Mouse (Mus musculus) heart, adult 18-20 months (tissue): ENCODE data around the gene Ostm1. TPM values are rescaled to one million over a fixed set of nuclear protein-coding genes. Genes with fewer than 3 reads are reported as not detected.

Experiments
- DNase-seq, 2 experiments: peaks; one replicate each; pipeline ENCODE4 v3.0.0; 2021 to 2022; ENCODE audit warnings: mixed read lengths in 1 of 2
- long read RNA-seq, 2 experiments: library from polyadenylated mRNA; stranded (forward); transcript quantifications; one replicate each; pipeline ENCODE4 v2.0.0; 2021
- total RNA-seq, 2 experiments: library from RNA; stranded (reverse); gene quantifications; 2 replicates each; pipeline ENCODE4 v1.2.3; 2021

The Ostm1 gene
- total RNA-seq: 10 to 100 TPM; 21.2 to 22.7 TPM
- long read RNA-seq, experiment 1, transcript Ostm1-201 (6 exons, 3,006 nt): major isoform, 31 of 33 reads
- long read RNA-seq, experiment 1, partial matches to known transcripts: 0 of 33 reads
- long read RNA-seq, experiment 1, other reads (novel, unspliced or antisense): 2 of 33 reads
- long read RNA-seq, experiment 2, transcript Ostm1-201 (6 exons, 3,006 nt): major isoform, 11 of 11 reads
- long read RNA-seq, experiment 2, partial matches to known transcripts: 0 of 11 reads
- long read RNA-seq, experiment 2, other reads (novel, unspliced or antisense): 0 of 11 reads

DNA sequence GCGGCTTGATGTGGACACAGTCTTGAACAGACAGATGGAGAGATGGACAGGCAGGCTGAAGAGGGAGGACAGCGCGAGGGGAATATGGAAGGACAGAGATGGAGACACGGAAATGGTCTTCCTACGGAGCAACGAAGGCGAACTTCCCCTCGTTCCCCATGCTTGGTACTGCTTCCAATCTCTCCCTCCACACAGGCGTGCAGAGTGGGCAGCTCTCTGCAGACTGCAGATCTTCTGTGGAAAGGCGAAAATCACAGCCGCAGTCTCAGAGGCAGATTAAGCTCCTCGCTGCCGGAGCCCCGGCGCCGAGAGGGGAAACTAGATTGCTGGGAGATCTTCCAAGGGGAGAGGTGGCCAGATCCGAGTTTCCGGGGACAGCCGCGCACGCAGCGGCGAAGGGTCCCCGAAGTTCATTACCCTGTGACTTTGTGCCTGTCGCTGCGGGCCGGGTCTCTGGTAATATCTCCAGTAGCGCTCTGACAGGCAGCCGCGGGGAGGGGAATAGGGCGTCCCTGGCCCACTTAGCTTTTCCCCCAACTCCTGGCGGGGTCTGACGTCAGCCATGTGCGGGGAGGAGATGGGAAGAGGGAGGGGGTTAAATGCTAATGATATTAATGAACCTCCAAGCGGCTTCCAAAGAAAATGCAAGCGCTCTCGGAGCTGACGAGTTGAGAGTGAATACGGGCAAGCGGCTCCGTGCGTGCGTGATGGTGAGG lies at the start of gene Ostm1, which contains the start of gene Nr2e1:
Gene Ostm1 (plus strand): TSS at position 666 of the 716 bp plus-strand sequence.
Gene Nr2e1 (minus strand): TSS at position 476 of the 716 bp plus-strand sequence.
- DNase-seq: peak in 1 of 2 experiments; percentile 55

DNA sequence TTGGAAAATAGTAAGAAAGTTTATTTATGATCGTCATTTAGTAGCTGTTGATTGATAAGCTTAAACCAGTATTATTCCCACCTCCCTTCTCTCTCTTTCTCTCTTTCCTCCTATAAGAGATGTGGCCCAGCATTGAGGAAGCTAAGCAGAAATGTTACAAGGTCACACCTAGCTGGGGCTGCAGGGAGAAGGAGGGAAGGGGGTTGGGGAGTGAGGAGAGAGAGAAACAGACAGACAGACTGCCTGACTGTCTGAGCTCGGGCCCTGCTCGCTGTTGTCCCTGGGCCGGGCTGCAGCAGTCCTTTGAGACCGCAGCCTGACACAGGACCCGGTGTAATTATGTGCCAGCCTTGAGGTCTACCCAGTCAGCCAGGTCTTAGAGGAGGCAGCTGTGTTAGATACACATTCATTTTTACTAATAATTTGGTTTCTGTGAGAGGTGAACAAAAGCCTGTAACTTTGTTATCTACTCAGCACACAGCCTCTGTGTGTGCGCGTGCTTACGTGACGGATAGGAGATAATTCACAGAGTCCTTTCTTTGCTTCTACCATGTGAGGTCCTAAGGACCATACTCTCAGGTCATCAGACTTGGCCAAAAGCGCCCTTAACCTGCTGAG lies 49.7 kb upstream of the Ostm1 start:
- DNase-seq: no peak

DNA sequence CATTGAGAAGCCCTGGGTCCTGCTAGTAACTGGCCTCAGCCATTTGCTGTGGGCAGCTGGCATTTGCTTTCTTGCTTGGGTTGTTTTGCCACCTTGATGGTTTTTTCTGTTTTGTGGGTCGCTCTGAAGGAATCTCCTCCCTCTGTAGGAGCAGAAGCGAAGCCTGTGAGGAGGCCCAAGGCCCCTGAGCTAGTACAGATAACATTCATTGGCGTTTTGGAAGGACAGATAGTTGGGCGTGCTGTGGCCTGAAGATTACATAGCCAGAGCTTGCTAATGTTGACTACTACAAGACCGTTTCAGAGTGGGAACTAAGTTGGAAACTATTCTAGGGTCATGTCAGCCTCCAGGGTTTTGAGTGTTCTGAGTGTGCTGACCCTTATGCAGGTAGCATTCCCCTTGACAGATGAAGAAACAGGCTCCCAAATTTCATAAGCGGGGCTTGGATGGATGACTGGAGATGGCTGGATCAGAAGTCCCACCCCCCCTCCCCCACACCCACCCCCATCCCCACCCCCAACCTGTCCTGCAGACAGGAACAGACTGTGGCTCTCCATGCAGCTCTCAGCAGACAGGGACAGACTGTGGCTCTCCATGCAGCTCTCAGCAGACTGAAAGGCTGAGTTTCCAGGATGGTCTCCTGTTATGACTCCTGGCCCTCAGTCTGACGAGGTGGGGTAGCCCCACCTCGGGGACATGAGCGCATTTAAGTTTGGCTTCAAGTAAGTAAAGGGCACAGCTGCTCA lies 45.9 kb upstream of the Ostm1 start:
- DNase-seq: no peak

DNA sequence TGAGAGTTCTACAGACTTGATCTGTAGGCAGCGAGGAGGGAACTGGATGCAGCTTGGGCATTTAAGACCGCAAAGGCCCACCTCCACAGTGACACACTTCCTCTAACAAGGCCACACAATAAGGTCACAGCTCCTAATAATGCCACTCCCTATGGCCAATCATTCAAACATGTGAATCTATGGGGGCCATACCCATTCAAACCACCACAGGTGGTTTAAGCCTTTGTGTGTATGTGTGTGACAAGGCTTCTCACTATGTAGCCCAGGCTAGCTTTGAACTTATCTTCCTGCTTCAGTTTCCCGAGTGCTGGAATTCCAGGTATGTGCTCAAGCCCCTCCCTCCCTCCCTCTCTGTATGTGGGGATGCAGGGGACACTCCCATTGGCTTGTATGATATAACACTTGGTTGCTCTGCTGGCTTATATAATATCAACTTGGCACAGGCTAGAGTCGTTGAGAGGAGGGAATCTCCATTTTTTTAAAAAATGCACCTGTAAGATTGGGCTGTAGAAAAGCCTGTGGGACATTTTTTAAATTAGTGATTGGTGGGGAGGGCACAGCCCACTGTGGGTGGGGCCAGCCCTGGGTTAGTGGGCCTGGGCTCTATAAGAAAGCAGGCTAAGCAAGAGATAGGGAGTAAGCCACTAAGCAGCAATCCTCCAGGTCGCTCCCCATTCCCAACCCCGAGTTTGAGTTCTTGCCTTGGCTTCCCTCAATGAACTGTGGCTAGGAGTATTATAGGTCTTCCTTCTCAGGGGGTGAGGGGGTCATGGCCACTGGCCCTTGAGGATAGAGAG lies 37.7 kb upstream of the Ostm1 start:
- DNase-seq: no peak

DNA sequence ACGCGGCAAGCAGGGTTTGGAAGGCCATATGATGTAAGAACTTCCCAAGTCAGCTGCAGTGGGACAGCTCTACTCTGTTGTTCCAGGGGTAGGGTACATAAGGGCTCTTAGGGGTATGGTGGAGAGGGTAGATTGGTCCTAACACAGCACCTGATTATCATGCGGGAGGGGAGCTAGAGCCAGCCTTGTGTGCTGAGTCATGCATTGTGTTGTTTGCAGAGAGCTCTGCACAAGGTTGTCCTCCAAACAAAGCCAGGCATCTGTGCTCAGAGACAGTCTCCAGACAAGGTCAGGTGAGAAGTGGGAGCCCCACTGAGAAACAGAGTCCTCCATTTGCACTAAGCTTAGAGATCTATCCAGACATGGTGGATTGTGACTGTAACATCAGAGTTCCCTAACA lies 37.1 kb upstream of the Ostm1 start:
- DNase-seq: no peak

DNA sequence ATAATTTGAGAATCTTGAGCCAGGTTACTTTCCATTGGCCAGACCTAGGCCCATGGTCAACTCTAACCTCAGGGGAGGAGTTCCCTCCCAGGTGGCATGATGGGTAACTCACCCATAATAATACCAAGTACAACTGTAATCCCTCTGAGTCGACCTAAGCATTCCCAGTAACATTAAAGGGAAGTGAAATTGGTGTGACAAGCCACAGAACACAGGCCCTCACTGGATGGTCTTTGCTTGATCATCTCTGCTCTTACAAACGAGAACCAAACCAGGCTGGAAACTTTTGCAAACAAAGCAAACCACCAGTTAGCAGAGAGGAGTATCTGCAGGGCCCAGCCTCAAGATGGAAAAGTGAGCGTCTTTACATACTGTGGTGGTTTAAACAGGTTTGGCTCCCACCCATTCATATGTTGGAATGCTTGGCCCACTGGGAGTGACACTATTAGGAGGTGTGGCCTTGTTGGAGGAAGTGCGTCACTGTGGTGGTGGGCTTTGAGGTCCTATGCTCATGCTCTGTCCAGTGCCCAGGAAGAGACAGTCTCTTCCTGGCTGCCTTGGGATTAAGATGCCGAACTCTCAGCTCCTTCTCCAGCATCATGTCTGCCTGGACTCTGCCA lies 23.9 kb upstream of the Ostm1 start:
- DNase-seq: no peak

DNA sequence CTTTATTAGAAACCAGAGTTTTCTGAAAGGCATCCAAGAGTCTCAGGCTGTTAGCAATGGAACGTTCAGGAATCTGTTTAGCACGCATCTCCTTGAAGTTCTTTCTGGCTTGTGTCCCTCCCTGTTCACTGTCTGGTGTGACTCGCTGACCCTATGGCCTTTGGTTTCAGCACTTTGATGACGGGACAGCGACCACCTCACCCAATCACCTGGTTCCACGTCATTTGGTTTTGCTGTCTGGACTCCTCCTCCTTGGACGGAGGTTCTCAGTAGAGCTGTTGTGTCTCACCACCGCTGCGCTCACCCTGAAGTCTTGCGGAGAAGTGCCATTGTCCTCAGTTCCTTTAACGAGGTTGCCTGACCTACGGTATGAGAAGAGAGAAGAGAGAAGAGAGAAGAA lies 21.4 kb upstream of the Ostm1 start:
- no peak for DNase-seq

DNA sequence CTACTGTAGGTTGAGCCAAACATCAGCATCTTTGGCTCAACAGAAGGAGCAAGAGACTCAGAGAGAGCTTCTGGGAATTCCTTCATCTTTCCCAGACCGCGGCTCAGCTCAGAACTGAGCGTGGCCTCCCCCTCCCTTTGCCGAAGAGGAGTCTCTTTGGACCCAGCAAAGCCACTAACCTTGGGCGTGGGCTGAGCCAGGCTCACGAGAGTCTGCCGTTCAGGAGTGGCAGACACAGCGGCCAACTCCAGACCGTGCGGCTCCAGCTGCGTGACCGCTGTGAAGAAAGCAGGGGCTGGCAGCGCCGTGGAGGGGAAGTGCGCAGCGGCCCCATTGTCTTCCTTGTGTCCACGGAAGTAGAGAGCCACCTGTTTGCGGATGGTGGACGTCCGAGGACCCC lies 11.1 kb upstream of the Ostm1 start:
- DNase-seq: no peak

DNA sequence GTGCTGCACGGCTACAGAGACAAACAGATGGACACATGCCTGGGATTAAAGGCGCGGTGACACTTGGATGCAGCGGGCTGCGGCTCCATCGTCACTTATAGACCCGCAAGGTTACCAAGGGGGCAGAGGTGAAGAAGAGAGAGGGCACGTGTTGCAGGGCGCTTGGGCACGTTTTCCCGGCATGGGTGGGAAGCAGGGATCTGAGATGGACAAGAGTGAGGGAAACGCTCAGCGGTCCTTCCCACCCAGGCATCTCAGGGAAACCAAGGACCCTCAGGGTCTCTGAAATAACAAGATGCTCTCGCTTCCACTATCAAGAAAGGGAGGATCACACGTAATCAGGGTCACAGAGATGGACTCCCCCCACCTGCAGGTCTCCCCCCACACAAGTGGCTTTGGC lies 10.7 kb upstream of the Ostm1 start:
- no peak for DNase-seq

DNA sequence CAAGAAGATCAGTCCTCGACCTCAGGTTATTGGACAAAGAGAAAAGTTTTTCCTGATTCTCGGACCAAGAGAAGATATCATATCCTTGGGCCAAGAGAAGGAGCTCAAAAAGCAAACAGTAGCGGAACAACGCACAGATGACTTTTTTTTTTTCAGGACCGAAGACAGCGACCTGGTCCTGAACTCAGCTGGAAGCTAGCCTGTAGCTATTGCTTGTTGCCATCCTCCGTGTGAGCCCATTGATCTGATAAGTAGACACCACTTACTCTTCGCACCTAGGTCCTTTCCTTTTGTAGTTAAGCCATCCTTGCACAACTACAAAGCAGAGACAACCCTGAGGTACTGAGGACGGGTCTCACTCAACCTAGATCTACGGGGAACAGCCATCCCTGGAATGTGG lies 9.0 kb upstream of the Ostm1 start:
- DNase-seq: no peak

DNA sequence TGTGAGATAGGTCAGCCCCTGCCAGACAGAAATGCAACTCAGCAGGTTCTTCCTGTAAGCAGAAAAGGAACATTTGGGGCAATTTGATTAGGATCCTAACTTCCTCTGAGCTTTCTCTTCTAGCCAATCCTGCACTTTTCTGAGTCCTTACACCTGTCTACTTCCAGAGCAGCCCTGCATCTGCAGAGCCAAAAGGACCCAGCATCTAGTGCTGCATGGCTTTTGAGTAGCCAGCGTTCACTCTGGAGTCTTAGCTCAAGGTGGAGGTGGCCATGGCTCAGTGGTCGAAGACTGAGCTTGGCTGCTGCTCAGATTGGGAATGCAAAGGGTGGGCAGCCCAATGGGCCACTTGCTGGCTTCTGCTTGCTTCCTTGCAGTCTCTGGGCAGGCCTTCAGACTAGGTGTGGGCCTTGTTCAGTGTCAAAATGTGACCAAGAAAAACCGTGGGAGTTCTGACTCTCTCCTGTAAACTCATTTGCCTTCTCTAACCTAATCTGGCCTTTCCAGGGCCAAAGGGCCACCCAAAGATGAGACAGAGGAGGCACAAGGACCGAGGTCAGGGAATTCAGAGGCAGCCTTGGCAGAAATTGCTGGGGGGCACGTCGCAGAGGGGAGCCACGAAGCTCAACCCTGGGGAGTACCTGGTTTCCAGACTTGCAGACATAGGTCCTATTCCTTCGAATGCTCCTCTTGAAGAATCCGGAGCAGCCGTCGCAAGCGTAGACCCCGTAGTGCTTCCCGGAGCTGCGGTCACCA lies 5.9 kb upstream of the Ostm1 start:
- DNase-seq: no peak

DNA sequence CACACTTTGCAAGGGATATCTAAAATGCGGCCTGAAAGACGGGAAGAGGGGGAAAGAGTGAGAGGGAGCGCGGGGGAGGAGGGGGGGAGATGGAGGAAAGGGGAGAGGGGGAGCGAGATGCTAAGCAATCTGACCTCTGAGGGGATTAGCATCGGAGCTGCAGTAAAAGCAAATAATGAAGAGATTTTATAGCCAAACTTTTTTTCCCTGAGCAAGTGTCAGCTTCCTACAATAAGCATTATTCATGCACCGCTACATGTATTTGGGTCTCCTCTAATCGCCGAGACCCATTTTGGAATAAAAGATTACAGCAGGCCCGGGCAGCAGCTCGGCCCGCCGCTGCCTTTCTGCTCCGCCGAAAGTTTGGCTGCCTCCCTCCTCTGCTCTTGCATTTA lies 5.3 kb upstream of the Ostm1 start:
- no peak for DNase-seq

DNA sequence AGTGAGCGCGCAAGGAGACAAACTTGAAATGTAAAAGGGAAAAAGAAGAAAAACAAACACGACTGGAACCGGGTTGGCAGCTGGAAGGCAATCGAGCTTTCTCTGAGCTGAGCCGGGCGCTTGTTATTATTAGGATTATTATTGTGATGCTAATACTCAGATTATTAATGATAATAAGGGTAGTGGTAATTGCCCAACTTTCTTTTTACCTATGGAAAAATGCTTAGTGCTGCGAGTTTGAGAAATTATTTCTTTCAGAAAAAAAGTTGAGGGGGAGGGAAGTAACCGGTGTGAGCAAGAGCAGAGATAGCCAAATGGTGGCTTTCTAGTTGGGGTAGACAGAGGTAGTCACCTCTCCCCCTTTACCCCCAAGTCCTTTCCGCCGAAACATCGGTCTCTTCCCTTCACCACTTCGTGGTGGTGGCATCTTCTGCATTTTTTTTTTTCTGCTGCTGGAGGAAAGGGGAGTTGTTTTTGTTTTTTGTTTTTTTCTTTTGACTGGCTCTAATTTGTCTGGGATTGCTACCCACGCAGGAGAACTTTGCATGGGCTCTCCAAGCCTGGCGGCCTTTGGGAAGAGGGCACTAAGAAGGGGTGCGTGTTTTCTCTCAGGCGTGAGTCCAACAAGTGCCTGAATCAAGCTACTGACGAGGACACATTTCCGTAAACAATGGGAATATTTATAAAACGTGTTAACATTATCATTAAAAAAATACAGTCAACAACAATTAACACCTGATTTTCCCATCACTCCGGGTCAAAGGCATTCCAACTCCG lies 4.7 kb upstream of the Ostm1 start:
- no peak for DNase-seq

DNA sequence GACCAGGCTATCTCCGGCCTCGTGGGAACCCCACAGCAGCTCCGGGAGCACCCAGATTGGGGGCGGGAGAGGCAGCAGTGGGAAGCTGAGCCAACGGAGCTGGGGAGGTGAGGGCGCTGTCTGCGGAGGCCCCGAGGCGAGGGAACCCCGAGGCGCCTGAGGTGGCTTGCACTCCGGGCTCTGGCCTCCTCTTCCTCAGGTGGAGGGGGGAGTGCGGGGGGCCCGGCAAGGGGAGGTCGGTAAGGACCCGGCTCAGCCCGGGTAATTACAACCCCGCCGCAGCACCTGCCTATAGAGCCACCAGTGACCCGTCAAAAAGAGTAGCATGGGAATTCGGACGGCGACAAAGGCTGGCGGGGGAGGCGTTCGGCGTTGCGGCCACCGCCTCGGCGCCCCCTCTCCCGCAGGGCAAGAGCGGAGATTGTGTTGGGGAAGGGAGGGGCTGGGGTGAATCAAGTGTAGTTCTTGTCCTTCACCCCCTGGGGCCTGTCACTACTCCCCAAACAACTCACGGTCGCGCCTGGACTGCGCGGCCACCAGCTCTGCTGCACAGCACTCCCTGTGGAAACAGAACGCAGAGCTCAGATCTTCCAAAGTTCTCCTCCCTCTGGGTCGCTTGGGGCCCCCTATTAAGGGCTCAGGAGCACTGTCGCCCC lies 4.0 kb upstream of the Ostm1 start:
- peak in 1 of 2 experiments; percentile 16 for DNase-seq

DNA sequence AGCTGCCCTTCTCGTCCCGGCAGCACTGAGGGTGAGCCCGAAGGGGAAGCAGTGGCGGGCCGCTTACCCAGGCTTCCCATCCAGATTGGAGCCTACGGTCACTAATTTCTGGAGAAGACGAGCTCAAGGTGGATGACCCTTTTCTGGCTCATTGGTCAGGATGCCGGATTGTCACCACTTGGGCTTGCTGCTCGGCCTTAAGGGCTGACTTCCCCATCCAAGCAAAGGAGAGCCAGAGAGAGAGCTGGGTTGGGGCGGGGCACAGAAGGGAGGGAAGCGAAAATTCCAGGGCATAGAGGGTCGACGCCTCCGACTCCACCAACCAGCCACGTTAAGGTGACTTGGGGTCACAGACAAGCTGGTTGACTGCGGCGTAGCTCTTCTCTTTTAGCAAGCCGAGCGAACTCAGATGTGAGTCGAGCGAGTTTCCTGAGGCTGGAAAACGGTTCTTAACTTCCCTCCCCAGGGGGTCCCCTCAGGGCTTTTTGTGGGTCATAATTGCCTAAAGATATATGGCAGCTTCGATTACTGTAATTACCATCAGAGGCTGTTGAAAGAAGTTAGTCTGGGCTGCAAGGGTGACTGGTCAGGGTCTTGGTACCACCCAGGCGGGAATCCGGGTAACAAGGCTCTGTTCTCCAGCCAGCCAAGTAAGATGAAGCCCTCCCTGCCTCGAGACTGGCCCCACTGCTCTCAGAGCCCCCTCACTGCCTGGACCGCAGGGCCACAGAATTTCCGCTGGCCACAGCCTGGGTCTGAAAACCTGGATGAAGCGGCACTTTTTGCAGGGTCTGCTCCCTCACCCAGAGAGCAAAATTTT lies 3.3 kb upstream of the Ostm1 start:
- peak in 1 of 2 experiments; percentile 28 for DNase-seq

DNA sequence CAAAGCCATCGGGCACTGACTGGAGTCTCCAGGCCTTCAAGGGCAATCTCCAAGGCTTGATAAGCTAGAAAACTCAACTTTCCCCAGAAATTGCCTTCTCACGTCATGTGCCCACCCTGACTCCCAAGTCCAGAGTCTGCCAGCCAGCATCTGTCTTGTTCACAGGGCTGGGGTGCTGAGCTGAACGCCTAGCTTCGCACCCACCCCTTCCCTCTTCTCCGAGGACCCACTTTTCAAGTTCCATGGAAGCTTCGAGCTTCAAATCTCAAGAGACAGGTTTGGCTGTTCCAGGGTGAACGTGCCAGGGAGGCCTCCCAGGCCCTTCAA lies 2.7 kb upstream of the Ostm1 start:
- no peak for DNase-seq

DNA sequence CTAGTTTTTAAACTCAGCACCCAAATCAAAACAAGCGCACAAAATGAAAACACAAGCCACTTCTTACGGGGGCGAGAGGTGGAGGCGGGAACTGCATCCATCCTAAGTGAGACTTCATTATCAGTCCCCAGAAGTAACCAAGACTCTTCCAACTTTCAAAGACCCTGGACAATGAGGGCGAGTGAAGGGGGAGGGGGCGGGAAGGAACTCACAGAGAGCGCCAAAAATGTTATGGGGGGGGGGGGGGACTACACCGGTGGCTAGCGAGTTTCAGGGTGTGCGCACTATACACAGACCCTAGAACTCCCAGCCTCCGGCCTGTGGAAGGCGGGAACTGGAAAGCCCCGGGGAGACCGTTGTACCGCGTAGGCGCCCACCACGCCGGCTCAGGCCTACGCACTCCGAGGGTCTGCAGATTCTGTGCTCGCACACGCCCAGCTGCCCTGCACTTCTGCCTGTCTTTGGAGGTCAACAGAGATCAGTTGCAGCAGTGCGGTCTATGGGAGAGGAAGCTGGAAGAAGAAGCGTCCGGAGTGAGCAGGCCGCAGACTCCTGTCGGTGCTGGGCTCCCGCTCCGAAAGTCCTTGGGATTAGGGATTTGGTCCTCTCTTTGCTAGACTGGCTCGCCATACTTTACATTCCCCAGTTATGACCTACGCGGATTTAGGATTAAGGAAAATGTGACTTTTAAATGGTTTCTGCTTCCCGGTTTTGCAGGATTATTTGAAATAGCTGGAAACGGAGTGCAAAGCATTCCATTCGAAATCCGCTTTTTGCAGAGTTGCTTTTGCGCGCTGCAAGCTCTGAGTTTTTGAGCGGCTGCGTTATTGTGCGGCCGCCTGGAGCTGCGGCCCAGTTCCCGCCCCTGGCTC lies 1.7 kb upstream of the Ostm1 start:
- peak in 1 of 2 experiments; percentile 53 for DNase-seq
